Mouse (Mus musculus): ENCODE data around the gene Ophn1.

DNA sequence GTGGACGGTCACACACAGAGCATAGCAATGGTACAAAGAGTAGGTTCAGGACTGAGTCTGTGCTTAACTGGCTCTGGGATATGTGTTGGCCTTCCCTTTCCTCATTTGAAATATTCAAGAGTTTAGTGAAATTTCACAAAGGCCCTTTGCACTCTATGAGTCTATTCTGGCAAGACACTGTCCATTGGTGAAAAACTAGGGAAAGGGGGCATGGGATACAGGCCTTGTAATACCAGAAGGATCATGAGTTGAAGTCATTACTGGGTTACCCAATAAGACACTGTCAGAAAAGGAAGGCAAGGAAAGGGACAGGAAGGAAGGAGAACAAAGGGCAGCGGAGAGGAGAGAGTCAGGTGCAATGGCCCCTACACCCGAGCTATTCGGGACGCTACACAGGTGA is 16.7 kb downstream of the Ophn1 start:
- TF ChIP-seq POLR2A (IDR thresholded peaks at IDR 0.05; ENCODE audit: control insufficient read depth in 1 of 2, insufficient read depth in 1 of 2, low read depth in 1 of 2, low read length in 2 of 2, poor library complexity in 1 of 2) (no peak), CTCF (IDR thresholded peaks at IDR 0.05 in 2 of 3, conservative IDR thresholded peaks at IDR 0.05 in 1 of 3; ENCODE audit: control insufficient read depth in 1 of 3, insufficient read depth in 1 of 3, low read depth in 2 of 3, low read length in 3 of 3, poor library complexity in 1 of 3, severe bottlenecking in 1 of 3) (no peak), ZNF384 (IDR thresholded peaks at IDR 0.05; ENCODE audit: low read depth, low read length) (no peak)
